Mouse (Mus musculus): Measurements from ENCODE around the gene Ppef2. TPM values are rescaled to one million over a fixed set of nuclear protein-coding genes. Genes with fewer than 3 reads are reported as not detected.

Gene Ppef2
- polyA plus RNA-seq (2015; fragmentation: Nextera tagmentation; extraction: Ambion mirVana): 0.15 TPM in 1 of 2 replicates, not detected in the other

GRCm38 (mm10) chr5:92256218-92256617 is at the start of gene Ppef2:
Ppef2 (minus strand) TSS chr5:92256278.
- Histone ChIP-seq H3K4me2 (no peak within 1 kb of the TSS), H3K9ac (no peak within 1 kb of the TSS), H3K4me1 (replicated peaks) (no peaks in the 10 kb centered on the region), H3K4me3 (replicated peaks) (no peak within 1 kb of the TSS), H3K9me3 (replicated peaks) (no peaks in the 10 kb centered on the region), H3K27ac (no peak within 1 kb of the TSS), H3K27me3 (peaks cover 40% of the 10 kb centered on the region), H3K36me3 (no peaks in the 10 kb centered on the region)
- WGBS (ENCODE audit: insufficient replicate concordance): 24% methylated on average over 6 of the region's 6 CpGs
- ATAC-seq (ENCODE audit: low read depth): no peak
- no peak for DNase-seq

- H3K4me2 ChIP-seq: no peak overlapping the region
- H3K4me3 ChIP-seq (replicated peaks): no peak overlapping the region
- no peak overlapping the region for H3K27ac ChIP-seq
- no peaks in the 10 kb centered on the region for H3K27me3 ChIP-seq
- no peak overlapping the region for H3K9ac ChIP-seq
- peaks cover 76% of the 10 kb centered on the region for H3K36me3 ChIP-seq
- 81% methylated on average over 3 of the region's 3 CpGs for whole genome bisulfite sequencing (ENCODE audit: insufficient replicate concordance)
- peaks cover 16% of the 10 kb centered on the region for H3K4me1 ChIP-seq (replicated peaks)
- no peaks in the 10 kb centered on the region for H3K9me3 ChIP-seq (replicated peaks)
- ATAC-seq (ENCODE audit: low read depth): no peak
- no peak for DNase-seq
These were observed 48.2 kb upstream of the Ppef2 start for GRCm38 (mm10) chr5:92304291-92304690.

- H3K4me2 ChIP-seq: no peak overlapping the region
- 81% methylated on average over 13 of the region's 13 CpGs for WGBS (ENCODE audit: insufficient replicate concordance)
- DNase-seq (no peak), ATAC-seq (ENCODE audit: low read depth) (no peak)
- no peak overlapping the region for H3K9ac ChIP-seq
- no peaks in the 10 kb centered on the region for H3K9me3 ChIP-seq (replicated peaks)
- no peak overlapping the region for H3K4me3 ChIP-seq (replicated peaks)
- H3K4me1 ChIP-seq (replicated peaks): no peaks in the 10 kb centered on the region
- peaks cover 93% of the 10 kb centered on the region for H3K36me3 ChIP-seq
- H3K27me3 ChIP-seq: no peaks in the 10 kb centered on the region
- H3K27ac ChIP-seq: no peak overlapping the region
These were observed 46.2 kb upstream of the Ppef2 start for GRCm38 (mm10) chr5:92302149-92302840.

- Histone ChIP-seq H3K9me3 (replicated peaks) (no peaks in the 10 kb centered on the region), H3K4me3 (replicated peaks) (no peak overlapping the region), H3K4me2 (no peak overlapping the region), H3K4me1 (replicated peaks) (peaks cover 9% of the 10 kb centered on the region; the same call in 1 of the 2 replicates), H3K27ac (no peak overlapping the region), H3K27me3 (no peaks in the 10 kb centered on the region), H3K9ac (no peak overlapping the region), H3K36me3 (peaks cover 91% of the 10 kb centered on the region)
- WGBS (ENCODE audit: insufficient replicate concordance): 72% methylated on average over 2 of the region's 2 CpGs
- no peak for DNase-seq
- no peak for ATAC-seq (ENCODE audit: low read depth)
These were observed 38.4 kb upstream of the Ppef2 start for GRCm38 (mm10) chr5:92294525-92294924.

- Histone ChIP-seq H3K9me3 (replicated peaks) (no peaks in the 10 kb centered on the region), H3K36me3 (peaks cover 94% of the 10 kb centered on the region), H3K27me3 (no peaks in the 10 kb centered on the region), H3K4me3 (replicated peaks) (no peak overlapping the region), H3K4me1 (replicated peaks) (peaks cover 9% of the 10 kb centered on the region; the same call in 1 of the 2 replicates), H3K27ac (no peak overlapping the region), H3K4me2 (no peak overlapping the region), H3K9ac (no peak overlapping the region)
- no peak for DNase-seq
- ATAC-seq (ENCODE audit: low read depth): no peak
- 75% methylated on average over 6 of the region's 6 CpGs for WGBS (ENCODE audit: insufficient replicate concordance)
These were observed 35.8 kb upstream of the Ppef2 start for GRCm38 (mm10) chr5:92291652-92292414.

- H3K36me3 ChIP-seq: peaks cover 80% of the 10 kb centered on the region
- no peak overlapping the region for H3K9ac ChIP-seq
- H3K4me1 ChIP-seq (replicated peaks): peaks cover 25% of the 10 kb centered on the region
- no peak for ATAC-seq (ENCODE audit: low read depth)
- no peak overlapping the region for H3K4me3 ChIP-seq (replicated peaks)
- no peaks in the 10 kb centered on the region for H3K27me3 ChIP-seq
- no peak overlapping the region for H3K27ac ChIP-seq
- H3K4me2 ChIP-seq: no peak overlapping the region
- no peak for DNase-seq
- no peaks in the 10 kb centered on the region for H3K9me3 ChIP-seq (replicated peaks)
- WGBS (ENCODE audit: insufficient replicate concordance): 62% methylated on average over 6 of the region's 6 CpGs
These were observed 31.8 kb upstream of the Ppef2 start for GRCm38 (mm10) chr5:92287840-92288239.

GRCm38 (mm10) chr5:92283107-92283506 is 27.0 kb upstream of the Ppef2 start:
- H3K27ac ChIP-seq: peak overlapping the region; percentile 47; the same call in 1 of the 2 replicates
- DNase-seq: peak; percentile 47

GRCm38 (mm10) chr5:92282571-92282970 is 26.5 kb upstream of the Ppef2 start:
- DNase-seq (no peak), ATAC-seq (ENCODE audit: low read depth) (no peak)
- Histone ChIP-seq H3K4me2 (peak overlapping the region; percentile 49), H3K4me3 (replicated peaks) (no peak overlapping the region), H3K36me3 (peaks cover 32% of the 10 kb centered on the region), H3K4me1 (replicated peaks) (peaks cover 38% of the 10 kb centered on the region), H3K9ac (no peak overlapping the region), H3K9me3 (replicated peaks) (no peaks in the 10 kb centered on the region), H3K27ac (peak overlapping the region; percentile 47; the same call in 1 of the 2 replicates), H3K27me3 (peaks cover 2% of the 10 kb centered on the region; the same call in 1 of the 2 replicates)
- 70% methylated on average over 4 of the region's 4 CpGs for WGBS (ENCODE audit: insufficient replicate concordance)

More at GRCm38 (mm10) chr5:92283107-92283506, 27.0 kb upstream of the Ppef2 start:
- Histone ChIP-seq H3K27me3 (no peaks in the 10 kb centered on the region; the same call in 1 of the 2 replicates), H3K4me2 (peak overlapping the region; percentile 49), H3K9me3 (replicated peaks) (no peaks in the 10 kb centered on the region), H3K9ac (no peak overlapping the region), H3K4me1 (replicated peaks) (peaks cover 35% of the 10 kb centered on the region), H3K4me3 (replicated peaks) (0 out of 2 replicates have a peak overlapping the region, but pooled peaks have one; percentile 0), H3K36me3 (peaks cover 38% of the 10 kb centered on the region)
- peak; percentile 81 for ATAC-seq (ENCODE audit: low read depth)
- WGBS (ENCODE audit: insufficient replicate concordance): 34% methylated on average over 3 of the region's 3 CpGs

- ATAC-seq (ENCODE audit: low read depth) (no peak), DNase-seq (no peak)
- Histone ChIP-seq H3K36me3 (0 out of 2 replicates have a peak, but pooled peaks cover under 1% of the 10 kb centered on the region), H3K4me3 (replicated peaks) (no peak overlapping the region), H3K9me3 (replicated peaks) (no peaks in the 10 kb centered on the region), H3K27me3 (peaks cover 31% of the 10 kb centered on the region), H3K4me1 (replicated peaks) (peaks cover 37% of the 10 kb centered on the region), H3K27ac (no peak overlapping the region), H3K4me2 (peak overlapping the region; percentile 91), H3K9ac (no peak overlapping the region)
- 37% methylated on average over 10 of the region's 10 CpGs for WGBS (ENCODE audit: insufficient replicate concordance)
These were observed 23.0 kb upstream of the Ppef2 start for GRCm38 (mm10) chr5:92278942-92279537.

- peak; percentile 93 for ATAC-seq (ENCODE audit: low read depth)
- Histone ChIP-seq H3K36me3 (no peaks in the 10 kb centered on the region), H3K27me3 (peaks cover 34% of the 10 kb centered on the region), H3K4me2 (peak within 1 kb of the TSS; percentile 91), H3K9me3 (replicated peaks) (no peaks in the 10 kb centered on the region), H3K27ac (peak within 1 kb of the TSS; percentile 50), H3K9ac (peak within 1 kb of the TSS; percentile 68), H3K4me3 (replicated peaks) (peak within 1 kb of the TSS; percentile 71), H3K4me1 (replicated peaks) (peaks cover 24% of the 10 kb centered on the region)
- DNase-seq: peak; percentile 69
- WGBS (ENCODE audit: insufficient replicate concordance): 2% methylated on average over 54 of the region's 54 CpGs
These were observed 21.6 kb upstream of the Ppef2 start, which contains the start of gene Naaa for GRCm38 (mm10) chr5:92277437-92278394. Naaa (minus strand) TSS chr5:92278170.

Data from liver, embryonic 13.5 days (tissue).